Mouse (Mus musculus) thymus, adult 2 months (tissue): ENCODE results near the gene Gipr. TPM values are rescaled to one million over a fixed set of nuclear protein-coding genes. Genes with fewer than 3 reads are reported as not detected.

Experiments used
- DNase-seq: peaks from one replicate; pipeline ENCODE4 v3.0.0; 2021
- H3K27ac ChIP-seq: fragments of 200-500 bp; 2 replicates; pipeline ENCODE4 v1.5.1; 2012; ENCODE audit warnings: low read length, control low read depth; ENCODE audit not compliant: control insufficient read depth, insufficient read depth
- H3K27me3 ChIP-seq: fragments of 200-500 bp; 2 replicates; pipeline ENCODE4 v1.6.1; 2012; ENCODE audit warnings: mild to moderate bottlenecking, low read length, moderate library complexity, mixed read lengths; ENCODE audit not compliant: control insufficient read depth, insufficient read depth
- H3K36me3 ChIP-seq: fragments of 200-500 bp; 2 replicates; pipeline ENCODE4 v1.6.1; 2012; ENCODE audit warnings: mild to moderate bottlenecking, low read length, moderate library complexity; ENCODE audit not compliant: control insufficient read depth, insufficient read depth
- H3K4me1 ChIP-seq: fragments of 200-500 bp; replicated peaks from 2 replicates; pipeline ENCODE4 v1.6.1; 2012; ENCODE audit warnings: low read length; ENCODE audit not compliant: control insufficient read depth, insufficient read depth
- H3K4me3 ChIP-seq: fragments of 200-500 bp; 2 replicates; pipeline ENCODE4 v1.5.1; 2012; ENCODE audit warnings: mild to moderate bottlenecking, low read length, control low read depth, moderate library complexity; ENCODE audit not compliant: control insufficient read depth, insufficient read depth
- CTCF ChIP-seq: fragments of 200-500 bp; IDR thresholded peaks from 2 replicates; pipeline ENCODE4 v1.5.1; 2012; ENCODE audit warnings: mild to moderate bottlenecking, control low read depth, low read length, moderate library complexity, borderline replicate concordance; ENCODE audit not compliant: control insufficient read depth, poor library complexity, insufficient read depth; ENCODE audit errors: extremely low read depth
- POLR2A ChIP-seq: fragments of 200-500 bp; IDR thresholded peaks from 2 replicates; pipeline ENCODE4 v1.6.1; 2012; ENCODE audit warnings: mild to moderate bottlenecking, low read length, control low read depth, moderate library complexity; ENCODE audit not compliant: control insufficient read depth, poor library complexity, insufficient read depth; ENCODE audit errors: extremely low read depth
- WGBS: fragments of 180-500 bp; shearing (Covaris S2); methylation state at CpG from one replicate; pipeline ENCODE4 v1.1.7; 2018; 5-methylcytosine and 5-hydroxymethylcytosine counted together
- polyA plus RNA-seq: library from polyadenylated mRNA; depleted of rRNA; stranded (reverse); fragments of >200 nt; gene quantifications from 2 replicates; pipeline ENCODE4 v1.2.3, GENCODE M21; 2012

Gene Gipr
- polyA plus RNA-seq, 1 experiment, result 0.73 TPM

DNA sequence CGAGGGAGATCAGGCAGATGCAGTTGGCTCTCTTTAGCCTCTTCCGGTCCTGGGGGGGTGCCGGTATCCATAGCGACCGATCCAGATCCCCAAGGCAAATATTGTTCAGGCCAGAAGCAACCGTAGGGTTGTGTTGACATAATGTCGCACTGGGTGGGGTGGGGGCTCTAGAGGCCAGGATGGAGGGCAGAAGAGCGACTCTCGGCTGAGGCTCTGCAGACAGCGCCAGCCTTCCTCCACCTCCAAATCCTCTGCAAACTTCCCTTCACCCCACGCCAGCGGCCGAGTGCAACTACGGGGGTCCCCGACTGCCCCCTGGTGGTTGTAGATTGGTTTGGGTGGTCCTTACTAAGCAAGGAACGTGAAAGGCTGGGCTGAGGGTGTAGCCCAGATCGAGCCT lies 6.9 kb upstream of the Gipr start:
- H3K4me1 ChIP-seq, result peaks cover 7% of the 10 kb centered on the region; the same call in 1 of the 2 replicates
- 5% methylated on average over 17 of the region's 17 CpGs for WGBS
- H3K36me3 ChIP-seq, result no peaks in the 10 kb centered on the region
- H3K27me3 ChIP-seq, result peaks cover 9% of the 10 kb centered on the region
- H3K4me3 ChIP-seq, result peak overlapping the region; percentile 6; the same call in 1 of the 2 replicates
- no peak overlapping the region for H3K27ac ChIP-seq
- DNase-seq, result peak; percentile 89
- no peak for TF ChIP-seq POLR2A
- peak; percentile 97 for TF ChIP-seq CTCF

DNA sequence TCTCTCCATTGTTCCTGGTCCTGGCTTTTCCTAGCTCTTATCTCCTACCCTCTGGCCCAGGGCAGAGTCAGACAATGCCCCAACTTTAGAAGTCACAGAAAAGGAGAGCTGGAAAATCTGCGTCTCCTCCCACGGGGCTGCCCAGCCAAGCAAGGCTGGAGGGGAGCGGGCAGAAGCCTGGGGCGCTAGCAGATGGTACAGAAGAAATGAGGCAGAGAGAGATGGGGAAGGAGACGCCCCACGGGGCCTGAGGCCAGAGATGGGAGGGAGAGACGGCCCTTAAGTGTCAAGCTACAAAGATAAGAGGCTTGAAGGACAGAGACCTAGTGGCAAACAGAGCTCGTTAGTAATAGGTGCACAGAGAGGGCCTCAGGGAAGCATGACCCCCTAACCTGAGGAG lies 5.9 kb upstream of the Gipr start:
- no peak for TF ChIP-seq POLR2A
- no peak for TF ChIP-seq CTCF
- no peak for DNase-seq
- no peak overlapping the region for H3K27ac ChIP-seq
- WGBS, result 66% methylated on average over 8 of the region's 8 CpGs
- H3K36me3 ChIP-seq, result no peaks in the 10 kb centered on the region
- H3K27me3 ChIP-seq, result peaks cover 5% of the 10 kb centered on the region; the same call in 1 of the 2 replicates
- no peak overlapping the region for H3K4me3 ChIP-seq
- H3K4me1 ChIP-seq, result peaks cover 7% of the 10 kb centered on the region; the same call in 1 of the 2 replicates

DNA sequence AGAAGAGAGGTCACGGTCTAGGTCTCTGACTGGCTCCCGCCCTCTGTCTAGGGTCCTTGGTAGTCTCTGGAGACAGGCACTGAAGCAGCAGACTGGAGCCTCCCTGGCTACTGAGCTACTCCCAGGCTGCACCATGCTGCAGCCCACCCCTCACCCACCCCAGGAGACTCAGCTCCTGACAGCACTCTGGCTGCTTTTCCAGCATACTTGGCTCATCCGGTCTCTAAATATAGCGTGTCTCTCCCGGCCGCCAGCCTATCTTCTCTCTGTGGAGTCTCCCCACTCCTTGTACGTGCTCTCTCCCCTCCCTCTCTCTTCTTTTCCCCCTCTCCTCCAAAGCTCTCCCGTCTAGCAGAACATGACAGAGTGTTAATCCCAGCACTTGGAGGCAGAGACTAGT lies 4.2 kb upstream of the Gipr start:
- Histone ChIP-seq H3K4me1 (peaks cover 13% of the 10 kb centered on the region), H3K27ac (no peak overlapping the region), H3K27me3 (no peaks in the 10 kb centered on the region; the same call in 1 of the 2 replicates), H3K4me3 (no peak overlapping the region), H3K36me3 (no peaks in the 10 kb centered on the region)
- TF ChIP-seq POLR2A (no peak), CTCF (no peak)
- WGBS, result 86% methylated on average over 8 of the region's 8 CpGs
- no peak for DNase-seq

DNA sequence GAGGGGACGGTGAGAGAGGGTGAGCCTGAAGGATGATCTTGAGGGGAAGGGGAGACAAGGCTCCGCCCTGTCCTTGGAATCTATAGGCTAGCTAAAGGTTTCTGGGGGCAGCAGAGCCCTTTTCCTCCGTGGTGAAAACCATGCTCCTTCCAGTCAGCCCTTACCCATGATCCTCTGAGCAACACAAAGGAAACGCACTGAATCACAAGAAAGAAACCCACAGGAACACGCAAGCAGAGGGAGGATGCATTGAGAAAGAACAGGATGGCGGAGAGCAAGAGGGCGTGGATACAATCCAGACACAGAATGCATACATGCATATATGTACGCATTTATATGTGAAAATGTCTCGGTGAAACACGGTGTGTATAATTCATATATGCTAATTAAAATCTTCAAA lies 3.6 kb upstream of the Gipr start:
- no peaks in the 10 kb centered on the region; the same call in 1 of the 2 replicates for H3K27me3 ChIP-seq
- H3K27ac ChIP-seq, result no peak overlapping the region
- H3K4me3 ChIP-seq, result no peak overlapping the region
- whole genome bisulfite sequencing, result 41% methylated on average over 10 of the region's 10 CpGs
- no peaks in the 10 kb centered on the region for H3K36me3 ChIP-seq
- TF ChIP-seq CTCF (no peak), POLR2A (no peak)
- peaks cover 19% of the 10 kb centered on the region for H3K4me1 ChIP-seq
- DNase-seq, result no peak

DNA sequence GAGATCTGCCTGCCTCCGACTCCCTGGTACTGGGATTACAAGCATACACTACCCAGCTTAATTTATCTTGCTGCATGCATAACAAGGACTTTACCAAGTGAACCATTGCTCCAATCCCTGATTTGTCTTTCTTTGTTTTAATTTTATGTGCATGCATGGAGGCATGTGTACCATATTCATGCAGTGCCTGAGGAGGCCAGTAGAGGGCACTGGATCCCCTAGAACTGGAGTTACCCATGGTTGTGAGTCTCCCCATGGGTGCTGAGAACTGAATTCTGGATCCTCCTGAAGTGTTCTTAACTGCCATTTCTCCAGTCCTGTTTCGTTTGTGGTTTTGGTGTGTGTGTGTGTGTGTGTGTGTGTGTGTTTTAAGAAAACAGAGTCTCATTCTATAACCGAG lies 1.1 kb upstream of the Gipr start:
- DNase-seq, result no peak
- Histone ChIP-seq H3K4me3 (no peak overlapping the region), H3K27me3 (no peaks in the 10 kb centered on the region; the same call in 1 of the 2 replicates), H3K27ac (no peak overlapping the region), H3K4me1 (peaks cover 20% of the 10 kb centered on the region), H3K36me3 (no peaks in the 10 kb centered on the region)
- 79% methylated on average over 3 of the region's 3 CpGs for WGBS
- TF ChIP-seq CTCF (no peak), POLR2A (no peak)

DNA sequence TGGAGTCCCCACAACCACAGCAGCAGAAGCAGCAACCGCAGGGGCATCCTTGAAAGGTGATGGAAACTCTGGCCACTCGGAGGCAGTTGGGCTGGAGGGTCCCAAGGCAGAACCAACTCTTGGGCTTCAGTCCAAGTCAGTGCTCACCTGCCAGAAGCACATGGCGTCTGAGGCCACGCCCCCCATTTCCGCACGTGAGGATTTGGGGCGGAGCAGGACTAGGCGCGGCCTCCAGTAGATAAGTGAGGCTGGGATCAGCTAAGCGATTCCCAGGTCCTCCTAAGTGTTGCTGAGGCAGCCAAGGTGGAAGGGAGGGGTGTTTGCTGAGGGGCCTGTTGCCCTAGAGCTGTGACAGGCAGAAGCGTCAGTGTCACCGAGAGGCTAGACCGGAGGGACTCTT lies 949 bp downstream of the Gipr start:
- DNase-seq, result no peak
- no peaks in the 10 kb centered on the region for H3K36me3 ChIP-seq
- 8% methylated on average over 13 of the region's 13 CpGs for WGBS
- TF ChIP-seq CTCF (no peak), POLR2A (no peak)
- no peak overlapping the region for H3K4me3 ChIP-seq
- H3K4me1 ChIP-seq, result peaks cover 26% of the 10 kb centered on the region
- H3K27me3 ChIP-seq, result no peaks in the 10 kb centered on the region; the same call in 1 of the 2 replicates
- H3K27ac ChIP-seq, result no peak overlapping the region

DNA sequence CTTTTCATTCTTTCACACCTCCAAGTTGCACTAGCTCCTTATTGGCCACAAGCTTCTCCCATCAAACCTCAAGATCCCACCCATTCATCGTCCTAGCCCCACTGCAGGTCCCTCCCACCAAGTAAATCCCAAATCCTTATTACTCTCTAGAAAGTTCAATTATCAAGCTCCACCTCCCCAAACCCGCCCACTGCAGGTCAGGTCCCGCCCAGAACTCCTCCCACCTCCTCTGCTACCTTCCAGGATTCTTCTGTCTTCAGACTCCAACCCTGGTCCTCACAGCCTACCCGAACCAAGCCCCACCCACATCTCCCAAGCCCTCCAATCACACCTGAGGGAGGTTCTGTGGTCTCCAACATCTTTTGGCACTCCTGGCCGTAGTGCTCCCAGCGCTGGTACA lies 1.7 kb downstream of the Gipr start:
- Histone ChIP-seq H3K4me1 (peaks cover 29% of the 10 kb centered on the region), H3K4me3 (no peak overlapping the region), H3K27me3 (no peaks in the 10 kb centered on the region; the same call in 1 of the 2 replicates), H3K27ac (no peak overlapping the region), H3K36me3 (no peaks in the 10 kb centered on the region)
- TF ChIP-seq CTCF, result no peak
- TF ChIP-seq POLR2A, result no peak
- WGBS, result 4% methylated on average over 6 of the region's 6 CpGs
- DNase-seq, result no peak
